Mouse (Mus musculus) embryonic fibroblast, embryonic 13.5 days (primary cell): Measurements from ENCODE around the gene Apmap.

ENCODE experiments used
- CTCF ChIP-seq: IDR thresholded peaks from 2 replicates; pipeline ENCODE4 v1.5.1; 2011; ENCODE audit warnings: mild to moderate bottlenecking, control low read depth, low read length, moderate library complexity, borderline replicate concordance; ENCODE audit not compliant: insufficient read depth
- POLR2A ChIP-seq: IDR thresholded peaks from 2 replicates; pipeline ENCODE4 v1.6.1; 2011; ENCODE audit warnings: low read depth, mild to moderate bottlenecking, control low read depth, low read length, moderate library complexity

DNA sequence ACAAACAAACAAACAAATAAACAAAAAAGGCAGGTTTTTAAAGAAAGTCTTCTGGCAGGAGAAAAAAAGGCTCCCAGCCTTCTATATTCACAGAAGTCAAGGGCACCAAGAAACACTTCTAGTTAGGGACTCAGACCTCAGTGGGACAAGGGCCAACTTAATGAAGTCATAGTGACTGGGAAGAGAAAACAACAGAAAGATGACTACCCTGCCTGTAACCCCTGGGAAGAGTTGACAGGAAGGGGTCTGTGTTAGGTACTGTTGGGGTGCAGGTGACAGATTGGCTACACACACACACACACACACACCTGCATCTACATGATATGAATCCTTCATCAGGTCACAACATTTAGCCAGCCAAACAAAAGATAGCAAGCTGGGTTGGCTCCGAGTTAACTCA lies 34.8 kb upstream of the Apmap start:
- no peak for TF ChIP-seq CTCF
- TF ChIP-seq POLR2A: no peak
